Mouse (Mus musculus): ENCODE measurements at regions not wholly inside any gene's neighbourhood (a gene's known extent, or its start where the extent isn't known, plus 50 kb on each side); places are given as distances from the start of the nearest gene placed in this dataset.

- Histone ChIP-seq H3K36me3 (ENCODE audit: control insufficient read depth, insufficient read depth, low read length) (no peaks in the 10 kb centered on the region), H3K4me3 (no peak overlapping the region), H3K4me1 (ENCODE audit: control insufficient read depth, insufficient read depth, low read length) (no peaks in the 10 kb centered on the region), H3K27ac (no peak overlapping the region), H3K79me2 (replicated peaks; ENCODE audit: control insufficient read depth, insufficient read depth, low read length) (no peaks in the 10 kb centered on the region), H3K9ac (ENCODE audit: low read depth, low read length) (no peak overlapping the region), H3K27me3 (ENCODE audit: control insufficient read depth, insufficient read depth, low read length) (no peaks in the 10 kb centered on the region)
- TF ChIP-seq EP300 (IDR thresholded peaks at IDR 0.05; ENCODE audit: insufficient read depth, low read depth, low read length) = no peak
- TF ChIP-seq POLR2A (IDR thresholded peaks at IDR 0.05; ENCODE audit: insufficient read depth, low read depth, low read length) = no peak
- TF ChIP-seq CTCF (IDR thresholded peaks at IDR 0.05) = no peak
- no peak for DNase-seq
- WGBS = 79% methylated on average over 4 of the region's 4 CpGs
- intact Hi-C loops (cut with DNase I) = no loop called here
Observed at GRCm38 (mm10) chr7:95460889-95461288, 710.2 kb upstream of the Tenm4 start.

DNA sequence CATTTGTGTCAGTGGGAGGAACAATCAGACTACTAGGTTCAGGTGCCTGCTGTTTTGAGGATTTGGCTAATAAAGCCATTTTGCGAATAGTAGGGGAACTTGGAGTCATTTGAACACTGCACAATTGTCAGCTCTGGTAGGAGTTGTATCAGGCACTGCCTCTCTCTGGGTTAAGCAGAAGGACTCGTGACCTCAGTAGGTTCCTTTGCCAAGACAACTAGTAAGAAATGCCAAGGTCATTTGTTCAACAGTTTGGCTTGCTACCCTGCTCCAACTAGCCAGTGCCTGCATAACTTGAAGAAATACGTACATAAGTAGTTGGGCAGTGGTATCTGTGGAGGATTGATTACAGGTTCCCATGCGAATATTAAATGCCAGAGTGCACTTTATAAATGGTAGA is 705.5 kb upstream of the Tenm4 start:
- no peaks in the 10 kb centered on the region for H3K36me3 ChIP-seq (ENCODE audit: control insufficient read depth, insufficient read depth, low read length)
- intact Hi-C loops (cut with DNase I) = no loop called here
- H3K27me3 ChIP-seq (ENCODE audit: control insufficient read depth, insufficient read depth, low read length) = no peaks in the 10 kb centered on the region
- no peak overlapping the region for H3K27ac ChIP-seq
- H3K4me1 ChIP-seq (ENCODE audit: control insufficient read depth, insufficient read depth, low read length) = no peaks in the 10 kb centered on the region
- no peak overlapping the region for H3K4me3 ChIP-seq
- H3K79me2 ChIP-seq (replicated peaks; ENCODE audit: control insufficient read depth, insufficient read depth, low read length) = no peaks in the 10 kb centered on the region
- no peak overlapping the region for H3K9ac ChIP-seq (ENCODE audit: low read depth, low read length)
- no peak for DNase-seq
- TF ChIP-seq EP300 (IDR thresholded peaks at IDR 0.05; ENCODE audit: insufficient read depth, low read depth, low read length) (no peak), CTCF (IDR thresholded peaks at IDR 0.05) (no peak), POLR2A (IDR thresholded peaks at IDR 0.05; ENCODE audit: insufficient read depth, low read depth, low read length) (no peak)
- WGBS = 59% methylated on average over 4 of the region's 4 CpGs

DNA sequence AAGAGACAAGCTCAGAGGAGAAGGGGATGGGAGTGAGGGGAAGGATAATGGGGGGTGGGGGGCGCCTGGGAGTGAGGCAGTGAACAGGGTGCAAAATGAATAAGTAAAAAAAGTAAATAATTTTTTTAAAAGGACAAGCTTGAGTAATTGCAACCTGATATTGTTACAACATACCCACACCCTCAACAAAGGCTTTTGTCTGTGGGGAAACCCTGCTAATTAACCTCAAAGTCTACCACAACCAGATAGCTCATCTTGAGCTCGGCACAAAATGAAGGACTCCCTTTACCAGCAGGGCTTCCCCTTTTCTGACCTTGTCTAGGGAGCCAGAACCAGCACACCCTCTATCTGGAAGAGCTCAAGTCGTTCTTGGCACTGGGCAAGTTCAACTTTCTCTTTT is 704.0 kb upstream of the Tenm4 start:
- intact Hi-C loops (cut with DNase I) = no loop called here
- H3K27ac ChIP-seq = no peak overlapping the region
- no peak overlapping the region for H3K4me3 ChIP-seq
- no peaks in the 10 kb centered on the region for H3K79me2 ChIP-seq (replicated peaks; ENCODE audit: control insufficient read depth, insufficient read depth, low read length)
- WGBS = 25% methylated on average over 3 of the region's 3 CpGs
- H3K27me3 ChIP-seq (ENCODE audit: control insufficient read depth, insufficient read depth, low read length) = no peaks in the 10 kb centered on the region
- DNase-seq = no peak
- H3K36me3 ChIP-seq (ENCODE audit: control insufficient read depth, insufficient read depth, low read length) = no peaks in the 10 kb centered on the region
- no peak overlapping the region for H3K9ac ChIP-seq (ENCODE audit: low read depth, low read length)
- H3K4me1 ChIP-seq (ENCODE audit: control insufficient read depth, insufficient read depth, low read length) = no peaks in the 10 kb centered on the region
- TF ChIP-seq EP300 (IDR thresholded peaks at IDR 0.05; ENCODE audit: insufficient read depth, low read depth, low read length) = no peak
- TF ChIP-seq CTCF (IDR thresholded peaks at IDR 0.05) = no peak
- no peak for TF ChIP-seq POLR2A (IDR thresholded peaks at IDR 0.05; ENCODE audit: insufficient read depth, low read depth, low read length)

GRCm38 (mm10) chr7:95473892-95474291 is 697.2 kb upstream of the Tenm4 start:
- no peak for DNase-seq
- intact Hi-C loops (cut with DNase I) = no loop called here
- Histone ChIP-seq H3K36me3 (ENCODE audit: control insufficient read depth, insufficient read depth, low read length) (no peaks in the 10 kb centered on the region), H3K27me3 (ENCODE audit: control insufficient read depth, insufficient read depth, low read length) (no peaks in the 10 kb centered on the region), H3K4me3 (no peak overlapping the region), H3K4me1 (ENCODE audit: control insufficient read depth, insufficient read depth, low read length) (no peaks in the 10 kb centered on the region), H3K9ac (ENCODE audit: low read depth, low read length) (no peak overlapping the region), H3K79me2 (replicated peaks; ENCODE audit: control insufficient read depth, insufficient read depth, low read length) (no peaks in the 10 kb centered on the region), H3K27ac (no peak overlapping the region)
- TF ChIP-seq EP300 (IDR thresholded peaks at IDR 0.05; ENCODE audit: insufficient read depth, low read depth, low read length) (no peak), CTCF (IDR thresholded peaks at IDR 0.05) (no peak), POLR2A (IDR thresholded peaks at IDR 0.05; ENCODE audit: insufficient read depth, low read depth, low read length) (no peak)
- WGBS = 78% methylated on average over 4 of the region's 4 CpGs

- no peak for DNase-seq
- no peaks in the 10 kb centered on the region for H3K4me1 ChIP-seq (ENCODE audit: control insufficient read depth, insufficient read depth, low read length)
- H3K4me3 ChIP-seq = no peak overlapping the region
- no peaks in the 10 kb centered on the region for H3K79me2 ChIP-seq (replicated peaks; ENCODE audit: control insufficient read depth, insufficient read depth, low read length)
- H3K36me3 ChIP-seq (ENCODE audit: control insufficient read depth, insufficient read depth, low read length) = no peaks in the 10 kb centered on the region
- intact Hi-C loops (cut with DNase I) = loop anchor here (10.0 kb wide), 1 partner anchor 1435 kb away; no protein-coding TSS in a partner anchor
- H3K27me3 ChIP-seq (ENCODE audit: control insufficient read depth, insufficient read depth, low read length) = no peaks in the 10 kb centered on the region
- no peak for TF ChIP-seq EP300 (IDR thresholded peaks at IDR 0.05; ENCODE audit: insufficient read depth, low read depth, low read length)
- H3K27ac ChIP-seq = no peak overlapping the region
- 61% methylated on average over 5 of the region's 5 CpGs for WGBS
- no peak overlapping the region for H3K9ac ChIP-seq (ENCODE audit: low read depth, low read length)
Observed at GRCm38 (mm10) chr7:95480121-95480726, 690.8 kb upstream of the Tenm4 start.

DNA sequence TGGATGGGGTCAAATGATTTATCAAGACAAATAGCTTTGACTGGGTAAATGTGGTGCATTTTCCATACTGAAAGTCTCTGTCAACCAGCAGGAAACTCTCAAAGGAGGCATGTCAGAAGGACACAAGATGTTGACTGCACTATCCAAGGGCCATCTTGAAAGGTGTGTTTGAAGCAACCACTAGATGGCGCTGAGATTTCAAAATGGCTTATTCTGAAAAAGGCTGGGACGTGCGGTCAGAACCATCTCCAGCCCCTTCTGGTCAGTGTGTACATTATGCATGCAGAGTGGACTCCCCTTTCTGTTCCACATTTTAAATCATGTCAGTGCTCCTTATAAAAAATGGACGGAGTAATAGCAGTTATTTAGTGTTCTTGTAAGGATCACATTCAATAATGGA is 681.4 kb upstream of the Tenm4 start:
- Histone ChIP-seq H3K27me3 (ENCODE audit: control insufficient read depth, insufficient read depth, low read length) (no peaks in the 10 kb centered on the region), H3K4me3 (no peak overlapping the region), H3K79me2 (replicated peaks; ENCODE audit: control insufficient read depth, insufficient read depth, low read length) (no peaks in the 10 kb centered on the region), H3K36me3 (ENCODE audit: control insufficient read depth, insufficient read depth, low read length) (no peaks in the 10 kb centered on the region), H3K9ac (ENCODE audit: low read depth, low read length) (no peak overlapping the region), H3K4me1 (ENCODE audit: control insufficient read depth, insufficient read depth, low read length) (no peaks in the 10 kb centered on the region), H3K27ac (no peak overlapping the region)
- 13% methylated on average over 4 of the region's 4 CpGs for WGBS
- DNase-seq = no peak
- TF ChIP-seq EP300 (IDR thresholded peaks at IDR 0.05; ENCODE audit: insufficient read depth, low read depth, low read length) (no peak), CTCF (IDR thresholded peaks at IDR 0.05) (peak; percentile 70)
- intact Hi-C loops (cut with DNase I) = loop anchor here (10.0 kb wide), 1 partner anchor 1425 kb away; no protein-coding TSS in a partner anchor
